Mouse (Mus musculus): ENCODE results near the gene Zfp961. TPM values are rescaled to one million over a fixed set of nuclear protein-coding genes. Genes with fewer than 3 reads are reported as not detected.
"Not testable (repeated sequence)": the region's sequence is repeated elsewhere in the genome, so short reads cannot be mapped to it uniquely, and the experiment has no call there.

Zfp961 gene
- total and polyA plus RNA-seq, 3 experiments: 5.9 to 21.4 (median 14.9) TPM

- H3K4me3 ChIP-seq (replicated peaks in 1 of 3; ENCODE audit: low read depth in 2 of 3, low read length in 2 of 3, poor library complexity in 1 of 3): not testable (repeated sequence)
Measured at GRCm38 (mm10) chr8:71903084-71903483, 47.8 kb upstream of the Zfp961 start.

GRCm38 (mm10) chr8:71906809-71907208, 44.0 kb upstream of the Zfp961 start:
- Histone ChIP-seq H3K4me3 (replicated peaks in 1 of 3; ENCODE audit: low read depth in 2 of 3, low read length in 2 of 3, poor library complexity in 1 of 3) (no peak overlapping the region), H3K79me2 (replicated peaks; ENCODE audit: control insufficient read depth, extremely low read depth, insufficient read depth, poor library complexity, severe bottlenecking) (peaks cover 3% of the 10 kb centered on the region; the same call in 1 of the 2 replicates), H3K27me3 (replicated peaks) (no peaks in the 10 kb centered on the region), H3K36me3 (replicated peaks in 1 of 2; ENCODE audit: control insufficient read depth in 1 of 2, insufficient read depth in 1 of 2, low read length in 1 of 2) (no peaks in the 10 kb centered on the region), H3K9ac (ENCODE audit: insufficient read depth, low read depth) (no peak overlapping the region), H3K4me1 (ENCODE audit: control insufficient read depth in 1 of 2, insufficient read depth in 2 of 2) (peaks cover 0 to 9% of the 10 kb centered on the region in 2 experiments; a peak in 1 of 4 replicates), H3K27ac (ENCODE audit: insufficient read depth, low read depth) (no peak overlapping the region), H3K4me2 (ENCODE audit: insufficient read depth, low read depth, poor library complexity, severe bottlenecking) (no peak overlapping the region), H3K9me3 (replicated peaks; ENCODE audit: low read length) (no peaks in the 10 kb centered on the region)
- dilution Hi-C loops (cut with MboI; ENCODE audit: extremely low pct_ligation_motif_present, extremely low pct_unique_long_range_greater_than_20kb, low sequenced_read_pairs): no loop called here
- TF ChIP-seq SMC3 (IDR thresholded peaks at IDR 0.05; ENCODE audit: low read depth, low read length) (no peak), USF2 (conservative IDR thresholded peaks at IDR 0.05; ENCODE audit: low read depth, low read length) (no peak), JUND (conservative IDR thresholded peaks at IDR 0.05; ENCODE audit: low read depth, low read length) (no peak), POLR2A (IDR thresholded peaks at IDR 0.05; ENCODE audit: low read depth, low read length) (no peak), RAD21 (IDR thresholded peaks at IDR 0.05; ENCODE audit: low read depth, low read length) (no peak), EP300 (IDR thresholded peaks at IDR 0.05; ENCODE audit: low read length) (no peak), PAX5 (IDR thresholded peaks at IDR 0.05; ENCODE audit: low read length) (no peak), SIN3A (IDR thresholded peaks at IDR 0.05; ENCODE audit: low read length) (no peak), NELFE (IDR thresholded peaks at IDR 0.05; ENCODE audit: low read depth, low read length) (no peak)
- in situ Hi-C loops (cut with MboI; ENCODE audit: low pct_ligation_motif_present, low pct_unique_long_range_greater_than_20kb, low sequenced_read_pairs): loop anchor here (5.0 kb wide), 1 partner anchor 80 kb away; no protein-coding TSS in a partner anchor
- no peak for DNase-seq (ENCODE audit: extremely low read depth)

More at GRCm38 (mm10) chr8:71903084-71903483, 47.8 kb upstream of the Zfp961 start:
- in situ Hi-C loops (cut with MboI; ENCODE audit: low pct_ligation_motif_present, low pct_unique_long_range_greater_than_20kb, low sequenced_read_pairs); H3K9me3 ChIP-seq (replicated peaks; ENCODE audit: low read length); DNase-seq (ENCODE audit: extremely low read depth); H3K27me3 ChIP-seq (replicated peaks); dilution Hi-C loops (cut with MboI; ENCODE audit: extremely low pct_ligation_motif_present, extremely low pct_unique_long_range_greater_than_20kb, low sequenced_read_pairs); H3K4me1 ChIP-seq (ENCODE audit: control insufficient read depth in 1 of 2, insufficient read depth in 2 of 2); H3K4me2 ChIP-seq (ENCODE audit: insufficient read depth, low read depth, poor library complexity, severe bottlenecking); H3K36me3 ChIP-seq (replicated peaks in 1 of 2; ENCODE audit: control insufficient read depth in 1 of 2, insufficient read depth in 1 of 2, low read length in 1 of 2); H3K79me2 ChIP-seq (replicated peaks; ENCODE audit: control insufficient read depth, extremely low read depth, insufficient read depth, poor library complexity, severe bottlenecking); H3K9ac ChIP-seq (ENCODE audit: insufficient read depth, low read depth); H3K27ac ChIP-seq (ENCODE audit: insufficient read depth, low read depth): not testable (repeated sequence)

GRCm38 (mm10) chr8:71907798-71908257, 43.0 kb upstream of the Zfp961 start:
- peak overlapping the region; percentile 7; the same call in 1 of the 2 replicates for H3K9ac ChIP-seq (ENCODE audit: insufficient read depth, low read depth)
- no peaks in the 10 kb centered on the region for H3K9me3 ChIP-seq (replicated peaks; ENCODE audit: low read length)
- H3K79me2 ChIP-seq (replicated peaks; ENCODE audit: control insufficient read depth, extremely low read depth, insufficient read depth, poor library complexity, severe bottlenecking): peaks cover 3% of the 10 kb centered on the region; the same call in 1 of the 2 replicates
- H3K27me3 ChIP-seq (replicated peaks): no peaks in the 10 kb centered on the region
- dilution Hi-C loops (cut with MboI; ENCODE audit: extremely low pct_ligation_motif_present, extremely low pct_unique_long_range_greater_than_20kb, low sequenced_read_pairs) (no loop called here), in situ Hi-C loops (cut with MboI; ENCODE audit: low pct_ligation_motif_present, low pct_unique_long_range_greater_than_20kb, low sequenced_read_pairs) (loop anchor here (5.0 kb wide), 1 partner anchor 79 kb away; no protein-coding TSS in a partner anchor)
- H3K4me1 ChIP-seq (ENCODE audit: control insufficient read depth in 1 of 2, insufficient read depth in 2 of 2): peaks cover 0 to 9% of the 10 kb centered on the region in 2 experiments; a peak in 1 of 4 replicates
- H3K36me3 ChIP-seq (replicated peaks in 1 of 2; ENCODE audit: control insufficient read depth in 1 of 2, insufficient read depth in 1 of 2, low read length in 1 of 2): peaks cover 0 to 6% of the 10 kb centered on the region in 2 experiments
- no peak for TF ChIP-seq POLR2A (IDR thresholded peaks at IDR 0.05; ENCODE audit: low read depth, low read length)
- peak overlapping the region; percentile 87; the same call in 1 of the 2 replicates for H3K27ac ChIP-seq (ENCODE audit: insufficient read depth, low read depth)
- peak; percentile 34 for DNase-seq (ENCODE audit: extremely low read depth)
- peak overlapping the region; percentile 54; the same call in 1 of the 2 replicates for H3K4me2 ChIP-seq (ENCODE audit: insufficient read depth, low read depth, poor library complexity, severe bottlenecking)
- peak overlapping the region in 2 of 3 experiments; percentile 76 to 87 for H3K4me3 ChIP-seq (replicated peaks in 1 of 3; ENCODE audit: low read depth in 2 of 3, low read length in 2 of 3, poor library complexity in 1 of 3)

All from CH12.LX (cell line).